Mouse (Mus musculus): ENCODE data around the gene Faim2. TPM values are rescaled to one million over a fixed set of nuclear protein-coding genes. Genes with fewer than 3 reads are reported as not detected.

Faim2 gene
- total and polyA plus RNA-seq, 2 experiments: under 0.01 TPM; not detected in 1

GRCm38 (mm10) chr15:99456338-99456962, 71.5 kb downstream of the Faim2 start:
- 0 out of 2 replicates have a peak overlapping the region, but pooled peaks have one; percentile 2 for H3K27ac ChIP-seq (replicated peaks; ENCODE audit: insufficient read depth, low read depth, low read length)
- no peaks in the 10 kb centered on the region for H3K27me3 ChIP-seq (ENCODE audit: control insufficient read depth, insufficient read depth, low read length)
- H3K4me3 ChIP-seq (ENCODE audit: insufficient read depth, low read depth, low read length): peak overlapping the region; percentile 84
- no peaks in the 10 kb centered on the region for H3K4me1 ChIP-seq (ENCODE audit: control insufficient read depth, insufficient read depth, low read length)
- no peaks in the 10 kb centered on the region for H3K79me2 ChIP-seq (ENCODE audit: control insufficient read depth, insufficient read depth, low read length)
- WGBS: 63% methylated on average over 7 of the region's 7 CpGs
- H3K36me3 ChIP-seq (ENCODE audit: control insufficient read depth, insufficient read depth, low read length): no peaks in the 10 kb centered on the region
- no peak for DNase-seq (ENCODE audit: extremely low read depth, low read depth, low spot score)
- peak overlapping the region; percentile 40 for H3K9ac ChIP-seq (ENCODE audit: low read depth, low read length)
- no peak for TF ChIP-seq CTCF (IDR thresholded peaks at IDR 0.05; ENCODE audit: low read depth, low read length)

- Histone ChIP-seq H3K27ac (replicated peaks; ENCODE audit: insufficient read depth, low read depth, low read length) (no peak overlapping the region), H3K4me3 (ENCODE audit: insufficient read depth, low read depth, low read length) (no peak overlapping the region), H3K9ac (ENCODE audit: low read depth, low read length) (no peak overlapping the region), H3K36me3 (ENCODE audit: control insufficient read depth, insufficient read depth, low read length) (no peaks in the 10 kb centered on the region), H3K27me3 (ENCODE audit: control insufficient read depth, insufficient read depth, low read length) (no peaks in the 10 kb centered on the region), H3K79me2 (ENCODE audit: control insufficient read depth, insufficient read depth, low read length) (no peaks in the 10 kb centered on the region), H3K4me1 (ENCODE audit: control insufficient read depth, insufficient read depth, low read length) (no peaks in the 10 kb centered on the region)
- WGBS: 92% methylated on average over 3 of the region's 3 CpGs
- no peak for DNase-seq (ENCODE audit: extremely low read depth, low read depth, low spot score)
- TF ChIP-seq POLR2A (IDR thresholded peaks at IDR 0.05; ENCODE audit: extremely low read depth, insufficient read depth, low read length): no peak
- no peak for TF ChIP-seq CTCF (IDR thresholded peaks at IDR 0.05; ENCODE audit: low read depth, low read length)
Observed at GRCm38 (mm10) chr15:99455415-99455814, 72.5 kb downstream of the Faim2 start.

GRCm38 (mm10) chr15:99454585-99455279, 73.2 kb downstream of the Faim2 start:
- 88% methylated on average over 7 of the region's 7 CpGs for WGBS
- Histone ChIP-seq H3K79me2 (ENCODE audit: control insufficient read depth, insufficient read depth, low read length) (no peaks in the 10 kb centered on the region), H3K27ac (replicated peaks; ENCODE audit: insufficient read depth, low read depth, low read length) (no peak overlapping the region), H3K9ac (ENCODE audit: low read depth, low read length) (no peak overlapping the region), H3K4me1 (ENCODE audit: control insufficient read depth, insufficient read depth, low read length) (no peaks in the 10 kb centered on the region), H3K27me3 (ENCODE audit: control insufficient read depth, insufficient read depth, low read length) (no peaks in the 10 kb centered on the region), H3K36me3 (ENCODE audit: control insufficient read depth, insufficient read depth, low read length) (no peaks in the 10 kb centered on the region), H3K4me3 (ENCODE audit: insufficient read depth, low read depth, low read length) (no peak overlapping the region)
- DNase-seq (ENCODE audit: extremely low read depth, low read depth, low spot score): no peak
- no peak for TF ChIP-seq POLR2A (IDR thresholded peaks at IDR 0.05; ENCODE audit: extremely low read depth, insufficient read depth, low read length)
- TF ChIP-seq CTCF (IDR thresholded peaks at IDR 0.05; ENCODE audit: low read depth, low read length): no peak

- WGBS: 77% methylated on average over 11 of the region's 11 CpGs
- no peaks in the 10 kb centered on the region for H3K4me1 ChIP-seq (ENCODE audit: control insufficient read depth, insufficient read depth, low read length)
Observed at GRCm38 (mm10) chr15:99453153-99453900, 74.6 kb downstream of the Faim2 start.

GRCm38 (mm10) chr15:99449751-99450280, 78.1 kb downstream of the Faim2 start:
- Histone ChIP-seq H3K4me3 (ENCODE audit: insufficient read depth, low read depth, low read length) (no peak overlapping the region), H3K9ac (ENCODE audit: low read depth, low read length) (no peak overlapping the region), H3K36me3 (ENCODE audit: control insufficient read depth, insufficient read depth, low read length) (no peaks in the 10 kb centered on the region), H3K27me3 (ENCODE audit: control insufficient read depth, insufficient read depth, low read length) (no peaks in the 10 kb centered on the region), H3K4me1 (ENCODE audit: control insufficient read depth, insufficient read depth, low read length) (no peaks in the 10 kb centered on the region), H3K27ac (replicated peaks; ENCODE audit: insufficient read depth, low read depth, low read length) (no peak overlapping the region), H3K79me2 (ENCODE audit: control insufficient read depth, insufficient read depth, low read length) (no peaks in the 10 kb centered on the region)
- 66% methylated on average over 8 of the region's 8 CpGs for WGBS
- no peak for DNase-seq (ENCODE audit: extremely low read depth, low read depth, low spot score)
- TF ChIP-seq CTCF (IDR thresholded peaks at IDR 0.05; ENCODE audit: low read depth, low read length) (no peak), POLR2A (IDR thresholded peaks at IDR 0.05; ENCODE audit: extremely low read depth, insufficient read depth, low read length) (no peak)

More at GRCm38 (mm10) chr15:99453153-99453900, 74.6 kb downstream of the Faim2 start:
- no peak overlapping the region for H3K4me3 ChIP-seq (ENCODE audit: insufficient read depth, low read depth, low read length)
- TF ChIP-seq POLR2A (IDR thresholded peaks at IDR 0.05; ENCODE audit: extremely low read depth, insufficient read depth, low read length): no peak
- no peak for TF ChIP-seq CTCF (IDR thresholded peaks at IDR 0.05; ENCODE audit: low read depth, low read length)
- no peaks in the 10 kb centered on the region for H3K36me3 ChIP-seq (ENCODE audit: control insufficient read depth, insufficient read depth, low read length)
- H3K79me2 ChIP-seq (ENCODE audit: control insufficient read depth, insufficient read depth, low read length): no peaks in the 10 kb centered on the region
- no peak overlapping the region for H3K9ac ChIP-seq (ENCODE audit: low read depth, low read length)
- no peaks in the 10 kb centered on the region for H3K27me3 ChIP-seq (ENCODE audit: control insufficient read depth, insufficient read depth, low read length)
- DNase-seq (ENCODE audit: extremely low read depth, low read depth, low spot score): no peak
- H3K27ac ChIP-seq (replicated peaks; ENCODE audit: insufficient read depth, low read depth, low read length): no peak overlapping the region
